Mouse (Mus musculus) CH12F3 (cell line): ENCODE measurements around the gene Suz12.
"Not testable (repeated sequence)": the region's sequence is repeated elsewhere in the genome, so short reads cannot be mapped to it uniquely, and the experiment has no call there.

Experiments used
- in situ Hi-C: fragments of 300-500 bp; cut with MboI; formaldehyde crosslinking; loops from 2 replicates; pipeline ENCODE4 v1.14.3; 2020; ENCODE audit warnings: low sequenced_read_pairs

Gene Suz12

DNA sequence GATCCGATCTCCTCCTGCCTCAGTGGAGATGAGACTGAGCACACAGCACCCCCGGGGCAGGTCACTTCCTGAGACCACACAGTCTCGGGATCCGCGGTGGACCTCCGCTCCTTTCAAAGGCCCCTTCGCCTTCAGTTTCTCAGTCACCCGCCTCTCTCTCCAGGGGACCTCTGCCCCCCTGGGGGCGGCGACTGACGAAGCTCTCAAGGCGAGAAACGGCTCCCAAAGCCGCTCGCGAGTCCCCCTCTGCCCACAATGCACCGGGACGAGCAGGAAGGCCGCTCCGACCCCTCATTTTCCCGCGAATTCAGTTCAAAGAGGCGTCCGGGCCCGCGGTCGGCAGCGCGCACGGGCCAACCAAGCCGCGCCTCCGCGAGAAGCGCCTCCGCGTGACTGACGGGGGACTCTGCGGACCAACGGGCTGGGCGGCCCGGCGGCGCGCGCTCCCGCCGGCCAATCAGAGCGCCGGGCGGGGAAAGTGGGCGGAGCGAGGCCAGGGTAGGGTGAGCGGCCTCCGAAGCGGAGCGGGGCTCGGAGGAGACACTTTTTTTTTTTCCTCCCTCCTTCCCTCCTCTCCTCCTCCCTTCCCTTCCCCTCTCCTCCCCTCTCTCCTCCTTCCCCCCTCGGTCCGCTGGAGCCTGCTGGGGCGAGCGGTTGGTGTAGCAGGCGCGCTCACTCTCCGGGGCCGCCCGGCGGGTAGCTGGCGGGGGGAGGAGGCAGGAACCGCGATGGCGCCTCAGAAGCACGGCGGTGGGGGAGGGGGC, at the start of gene Suz12:
Gene Suz12 (plus strand): TSS at position 515 of the 764 bp plus-strand sequence.
- in situ Hi-C loops: no loop called here

DNA sequence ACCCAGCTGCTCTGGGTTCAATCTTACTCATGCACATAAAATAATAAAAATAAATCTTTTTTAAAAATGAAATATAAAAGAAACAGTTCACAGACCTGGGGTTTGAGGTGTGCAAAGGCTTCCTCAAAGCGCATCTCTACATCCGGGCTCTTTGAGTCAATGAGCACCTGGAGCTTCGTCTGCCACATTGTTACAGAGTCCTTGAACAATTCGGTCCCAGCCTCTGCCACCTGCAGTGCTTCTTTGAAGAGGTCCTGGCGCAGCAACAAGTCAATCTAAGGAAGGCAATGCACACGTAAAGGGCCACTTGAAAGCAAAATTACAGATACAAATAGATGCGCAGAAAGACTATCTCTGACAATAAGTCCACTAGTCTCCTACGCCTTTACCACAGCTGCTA, 49.8 kb upstream of the Suz12 start:
- in situ Hi-C loops: no loop called here

DNA sequence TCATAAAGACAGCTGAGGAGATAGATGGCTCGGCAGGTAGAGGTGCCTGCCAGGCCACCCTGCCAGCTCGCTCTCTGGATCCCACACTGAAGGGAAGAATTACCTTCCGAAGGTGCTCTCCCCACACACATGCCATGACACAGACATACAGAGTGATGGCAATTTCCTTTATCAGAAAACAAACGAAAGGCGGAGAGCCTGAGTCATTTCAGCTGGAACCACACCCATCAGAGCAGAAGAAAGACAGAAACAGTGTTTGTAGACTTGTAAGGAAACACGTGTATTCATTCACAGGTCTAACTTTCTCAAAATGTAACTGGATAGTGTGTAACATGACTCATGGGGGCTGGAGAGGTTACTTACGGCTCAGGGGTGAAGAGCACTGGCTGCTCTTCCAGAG, 49.3 kb upstream of the Suz12 start:
- in situ Hi-C loops: no loop called here

DNA sequence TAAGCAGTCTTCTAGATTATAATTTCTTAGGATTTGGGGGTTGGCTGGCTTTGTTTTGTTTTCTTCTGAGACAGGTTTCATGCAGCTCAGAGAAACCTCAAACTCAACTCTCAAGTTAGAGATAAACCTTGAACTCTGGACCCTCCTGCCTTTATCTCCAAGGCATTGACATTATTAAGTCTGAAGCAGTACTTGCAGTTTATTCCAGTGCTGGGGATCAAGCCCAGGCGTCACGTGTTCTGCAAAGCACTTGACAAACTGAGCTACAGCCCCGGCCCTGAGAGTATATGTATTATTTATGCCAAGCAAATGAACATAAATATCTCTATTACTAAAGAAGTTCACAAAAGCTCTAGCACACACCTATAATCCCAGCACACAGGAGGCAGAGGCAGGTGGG, 45.6 kb upstream of the Suz12 start:
- in situ Hi-C loops: no loop called here

DNA sequence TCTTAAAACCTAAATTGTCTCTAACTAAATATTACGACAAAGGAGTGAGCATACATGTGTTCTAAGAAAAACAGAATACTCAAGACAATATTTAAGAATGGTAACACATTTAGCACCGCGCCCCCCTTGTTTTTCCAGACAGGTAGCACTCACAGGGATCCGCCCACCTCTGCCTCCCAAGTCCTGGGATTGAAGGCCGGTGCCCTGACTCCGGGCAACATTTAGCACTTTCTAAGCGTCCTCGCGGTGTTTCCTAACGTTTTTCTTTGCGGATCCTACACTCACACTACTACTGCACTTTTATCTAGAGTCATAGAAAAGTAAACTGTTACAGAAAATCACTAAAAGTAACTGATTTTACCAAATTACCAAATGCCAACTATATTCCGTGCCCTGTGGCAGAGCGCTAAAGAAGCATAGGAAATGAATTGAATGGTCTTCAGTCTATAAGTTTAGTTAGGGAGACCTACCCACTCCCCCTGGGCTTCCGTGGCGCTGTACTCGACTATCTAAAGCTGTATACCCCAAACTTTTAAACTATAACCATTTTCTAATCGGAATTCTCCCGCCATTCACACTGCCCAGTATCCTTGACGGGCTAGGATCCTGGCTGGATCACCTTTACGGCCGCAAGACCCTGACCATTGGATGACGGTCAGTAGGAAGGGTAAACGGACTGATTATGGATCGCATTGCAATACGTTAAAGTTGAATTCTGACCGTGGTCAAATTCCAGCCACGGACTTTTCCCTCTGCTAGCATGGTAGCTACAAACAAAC, 31.4 kb upstream of the Suz12 start:
- in situ Hi-C loops: no loop called here

DNA sequence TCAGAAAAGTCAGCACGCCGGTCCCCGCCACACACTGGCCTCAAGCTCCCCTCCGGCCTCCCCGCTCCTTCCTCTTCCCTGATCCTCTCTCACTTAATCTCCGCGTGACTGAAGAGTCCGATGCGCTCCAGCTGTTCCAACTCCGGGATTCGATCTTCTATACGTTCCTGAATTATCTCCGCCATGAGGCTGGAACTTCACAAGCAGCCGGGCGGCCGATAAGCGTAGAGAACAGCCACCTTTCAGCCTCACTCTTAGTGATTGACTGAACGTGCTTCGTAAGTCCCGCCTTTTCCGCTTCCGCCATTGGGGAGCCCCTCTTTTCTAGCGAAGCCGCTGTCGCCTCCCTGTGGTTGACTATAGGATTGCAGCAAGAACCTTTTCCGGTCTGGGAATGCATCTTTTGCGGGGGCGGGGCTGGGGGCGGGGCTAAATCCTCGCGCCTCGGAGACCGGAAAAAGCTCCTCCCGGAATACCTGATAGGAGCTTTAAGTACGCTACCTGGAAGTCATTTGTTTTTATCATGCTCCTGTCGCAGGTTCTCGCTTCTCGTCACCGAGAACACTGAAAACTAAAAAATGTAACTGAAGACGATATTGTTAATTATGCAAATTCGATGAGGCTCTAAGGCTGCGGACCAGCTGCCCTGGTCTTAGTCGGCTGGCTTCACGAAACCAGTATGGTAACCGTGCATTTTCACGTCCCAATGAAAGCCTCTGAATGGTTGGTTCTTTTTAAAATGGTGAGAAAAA, 30.6 kb upstream of the Suz12 start, which contains the start of gene Utp6:
Gene Utp6 (minus strand): TSS at position 266 of the 752 bp plus-strand sequence.
- in situ Hi-C loops: no loop called here

DNA sequence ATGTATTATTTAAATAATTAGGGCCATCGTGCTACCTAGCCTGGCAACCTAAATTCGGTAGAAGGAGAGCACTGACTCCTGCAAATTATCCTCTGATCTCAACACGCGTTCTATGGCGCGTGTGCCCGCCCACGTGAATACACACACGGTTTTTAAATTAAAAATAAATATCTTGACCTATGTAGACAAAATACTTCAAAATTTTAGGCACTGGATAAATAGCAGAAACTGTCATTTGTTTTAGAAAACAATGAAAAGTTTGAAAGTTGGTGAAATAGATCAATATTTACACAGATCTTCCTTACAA, 30.1 kb upstream of the Suz12 start:
- in situ Hi-C loops: no loop called here

DNA sequence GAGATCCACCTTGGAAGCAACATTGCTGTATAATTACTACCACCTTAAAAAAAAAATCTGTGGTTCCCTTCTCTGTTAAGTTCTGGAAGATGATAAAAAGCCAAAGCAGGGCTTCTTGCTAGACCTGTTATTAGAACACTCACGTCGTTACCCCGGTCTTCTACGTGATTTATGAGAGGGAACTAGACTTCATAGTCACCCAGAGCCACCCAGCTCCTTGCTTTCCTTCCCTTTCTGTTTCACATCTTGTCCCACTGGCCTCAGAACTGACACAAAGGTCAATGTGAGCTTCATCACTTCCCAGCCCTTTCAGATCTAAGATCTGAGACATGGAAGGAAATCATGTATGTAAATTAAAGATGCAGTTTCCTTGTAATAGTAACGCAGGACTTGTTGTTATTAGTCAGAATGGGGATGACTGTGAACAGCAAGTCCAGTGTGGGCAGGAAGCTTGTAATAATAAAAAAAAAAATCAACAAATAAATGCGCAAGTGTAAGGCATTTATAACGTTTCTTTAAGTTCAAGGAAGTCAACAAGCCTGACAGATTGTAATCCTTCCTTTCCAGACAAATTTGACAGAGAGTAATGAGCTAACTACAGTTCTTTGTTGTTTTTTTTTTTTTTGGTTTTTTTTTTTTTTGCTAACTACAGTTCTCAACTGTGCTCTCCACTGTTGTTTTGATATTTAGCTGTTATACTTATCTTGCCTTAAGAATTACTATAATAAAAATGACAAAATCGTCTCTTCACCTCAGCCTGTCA, 29.5 kb upstream of the Suz12 start:
- in situ Hi-C loops: no loop called here

DNA sequence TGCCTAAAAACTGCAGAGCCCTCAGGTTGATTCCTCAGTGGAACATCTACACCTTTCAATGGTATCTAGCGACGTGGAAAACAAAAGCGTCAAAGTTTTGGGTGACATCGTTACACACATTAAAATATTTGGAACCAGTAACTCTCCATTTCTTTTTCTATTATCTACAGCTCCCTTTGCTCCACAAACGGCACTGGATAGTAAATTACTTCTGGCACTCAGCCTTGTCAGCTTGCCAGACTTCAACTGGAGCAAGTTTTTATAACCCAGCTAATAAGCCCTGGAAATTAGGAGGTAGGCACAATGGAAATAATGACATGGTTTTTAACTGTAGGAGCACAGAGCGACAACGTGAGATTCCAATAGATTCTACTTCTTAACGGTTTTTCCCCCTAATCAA, 27.0 kb upstream of the Suz12 start:
- in situ Hi-C loops: no loop called here

DNA sequence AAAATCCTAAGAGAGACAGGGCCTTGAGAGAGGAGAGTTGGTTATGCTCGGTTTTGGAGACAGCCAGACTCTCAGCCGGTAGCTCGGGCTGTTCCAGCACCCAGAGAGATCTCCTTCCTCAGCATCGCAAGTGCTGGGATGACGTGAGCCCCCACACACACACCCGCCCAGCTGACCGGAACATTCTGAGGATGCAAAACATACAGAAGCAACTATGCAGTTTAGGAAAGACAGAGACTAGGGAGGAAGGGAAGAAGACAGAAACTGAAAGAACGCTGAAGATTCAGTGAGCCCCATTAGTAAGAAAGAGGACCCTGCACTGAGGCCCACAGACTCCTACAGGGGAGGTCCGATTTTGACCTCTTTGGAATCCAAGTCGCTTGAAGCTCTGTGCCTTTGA, 25.2 kb upstream of the Suz12 start:
- in situ Hi-C loops: no loop called here

DNA sequence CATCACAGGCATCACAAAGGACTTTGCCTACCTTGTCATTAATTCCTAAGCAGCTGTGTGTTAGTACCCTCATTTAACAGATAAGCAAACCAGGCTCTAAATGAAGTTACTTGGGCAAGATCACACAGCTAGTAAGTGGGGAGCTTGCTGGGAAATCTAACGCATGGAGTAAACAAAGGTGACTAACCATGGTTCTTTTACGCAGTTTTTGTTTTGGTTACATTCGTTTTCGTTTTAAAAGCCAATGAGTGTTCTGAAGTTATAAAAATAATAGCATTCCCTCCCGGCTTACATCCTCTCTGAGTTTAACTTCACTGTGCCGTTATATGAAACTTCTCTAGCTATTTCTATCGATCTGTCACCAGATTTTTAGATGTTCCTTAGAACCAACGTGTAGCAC, 19.8 kb upstream of the Suz12 start:
- in situ Hi-C loops: no loop called here

DNA sequence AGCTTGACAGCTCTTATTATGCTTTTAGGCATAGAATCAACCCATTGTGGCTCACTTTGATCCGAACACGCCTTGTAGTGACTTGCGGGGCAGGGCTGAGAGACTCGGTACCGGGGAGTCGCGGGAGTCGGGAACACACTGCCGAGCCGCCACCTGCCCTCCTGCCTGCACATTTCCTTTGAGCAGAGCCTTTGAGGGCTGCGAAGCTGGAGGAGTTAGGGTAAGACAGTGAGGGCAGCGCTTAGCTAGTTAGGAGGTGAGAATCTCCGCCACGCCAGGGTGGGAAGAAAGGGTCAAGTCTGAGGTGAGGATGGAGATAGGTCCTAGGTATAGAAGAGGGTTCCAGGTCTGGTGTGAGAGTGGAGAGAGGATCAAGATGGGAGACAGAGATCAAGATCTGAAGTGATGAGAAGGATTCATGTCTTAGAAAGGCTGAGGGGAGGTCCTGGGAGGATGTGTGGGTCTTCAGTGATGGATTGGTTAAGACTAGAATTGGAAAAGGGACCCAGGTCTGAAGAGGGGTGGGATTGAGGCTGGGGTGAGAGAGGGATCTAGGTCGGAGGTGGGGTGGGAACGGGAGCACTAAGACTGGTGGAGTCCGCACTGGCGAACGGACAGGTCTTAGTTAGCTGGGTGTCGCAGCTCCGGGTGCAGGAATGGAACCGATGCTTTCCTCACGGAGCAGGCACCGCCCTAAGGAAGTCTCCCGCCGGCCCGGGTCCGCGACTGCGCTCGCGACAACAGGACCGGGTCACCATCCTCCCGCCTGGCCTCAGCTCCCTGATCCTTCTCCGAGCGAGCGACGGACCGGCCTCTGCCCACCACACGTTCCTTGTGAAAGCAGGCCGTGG, 19.1 kb upstream of the Suz12 start:
- in situ Hi-C loops: no loop called here

DNA sequence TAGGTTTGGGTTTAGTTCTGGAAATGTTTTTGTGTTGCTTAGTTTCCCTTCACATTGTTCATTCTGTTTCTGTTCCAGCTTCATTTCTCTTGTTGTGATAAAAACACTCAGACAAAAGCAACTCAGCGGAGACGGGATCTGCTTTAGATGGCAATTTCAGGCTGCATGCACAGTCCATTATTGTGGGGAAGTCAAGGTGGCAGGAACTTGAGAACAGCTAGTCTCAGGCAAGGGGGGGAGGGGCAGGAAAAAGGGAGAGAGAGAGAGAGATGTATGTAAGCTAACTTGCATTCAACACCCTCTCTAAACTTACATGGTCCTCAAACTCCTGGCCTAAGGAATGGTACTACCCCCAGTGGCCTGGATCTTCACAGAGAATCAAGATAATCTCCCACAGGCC, 17.5 kb upstream of the Suz12 start:
- in situ Hi-C loops: no loop called here

DNA sequence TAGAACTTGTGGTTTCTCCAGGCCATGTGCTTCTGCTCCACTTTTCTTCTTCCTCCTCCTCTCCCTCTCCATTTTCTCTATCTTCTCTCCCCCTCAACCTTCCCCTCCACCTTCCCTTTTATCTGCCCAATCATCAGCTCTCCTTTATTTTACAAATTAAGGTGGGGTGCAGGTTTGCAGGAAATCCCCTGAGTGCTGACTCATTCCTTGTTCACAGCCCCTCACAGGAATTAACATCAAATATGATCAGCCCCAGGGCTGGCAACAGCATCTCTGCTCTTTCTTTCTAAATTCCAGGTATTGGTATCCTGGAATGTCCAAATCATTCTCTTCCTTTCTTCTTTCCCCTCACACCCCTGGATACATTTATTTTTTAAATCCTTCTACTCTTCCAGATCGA, 16.7 kb upstream of the Suz12 start:
- in situ Hi-C loops: no loop called here

DNA sequence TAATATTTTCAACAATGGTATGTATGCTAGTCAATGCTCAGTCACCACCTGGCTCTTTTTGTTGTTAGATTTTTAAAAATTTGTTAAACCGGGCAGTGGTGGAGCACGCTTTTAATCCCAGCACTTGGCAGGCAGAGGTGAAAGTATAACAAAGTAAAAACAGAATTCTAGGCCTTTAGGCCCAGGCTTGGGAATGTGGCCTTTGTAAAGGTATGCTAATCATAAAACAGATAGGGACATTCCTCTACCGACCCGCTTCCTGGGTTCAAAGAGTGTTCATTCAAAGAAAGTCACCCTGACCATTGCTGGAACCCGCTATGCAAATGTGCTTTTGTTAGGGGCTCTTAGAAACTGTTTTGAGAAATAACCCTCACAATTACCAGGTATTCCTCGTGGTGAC, 16.3 kb upstream of the Suz12 start:
- in situ Hi-C loops: not testable (repeated sequence)

DNA sequence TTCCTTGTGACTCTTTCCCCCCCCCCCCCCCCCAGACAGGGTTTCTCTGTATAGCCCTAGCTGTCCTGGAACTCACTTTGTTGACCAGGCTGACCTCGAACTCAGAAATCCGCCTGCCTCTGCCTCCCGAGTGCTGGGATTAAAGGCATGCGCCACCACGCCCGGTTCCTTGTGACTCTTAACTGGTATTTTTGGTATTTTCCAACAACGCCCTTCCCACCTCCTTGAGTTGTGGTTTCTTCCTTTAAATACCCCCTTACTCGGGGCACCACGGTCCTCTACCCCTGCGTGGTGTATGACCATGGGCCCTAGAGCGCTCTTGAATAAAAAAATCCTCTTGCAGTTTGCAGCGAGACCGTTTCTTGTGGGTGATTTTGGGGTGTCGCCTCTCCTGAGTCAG, 15.8 kb upstream of the Suz12 start:
- in situ Hi-C loops: not testable (repeated sequence)

DNA sequence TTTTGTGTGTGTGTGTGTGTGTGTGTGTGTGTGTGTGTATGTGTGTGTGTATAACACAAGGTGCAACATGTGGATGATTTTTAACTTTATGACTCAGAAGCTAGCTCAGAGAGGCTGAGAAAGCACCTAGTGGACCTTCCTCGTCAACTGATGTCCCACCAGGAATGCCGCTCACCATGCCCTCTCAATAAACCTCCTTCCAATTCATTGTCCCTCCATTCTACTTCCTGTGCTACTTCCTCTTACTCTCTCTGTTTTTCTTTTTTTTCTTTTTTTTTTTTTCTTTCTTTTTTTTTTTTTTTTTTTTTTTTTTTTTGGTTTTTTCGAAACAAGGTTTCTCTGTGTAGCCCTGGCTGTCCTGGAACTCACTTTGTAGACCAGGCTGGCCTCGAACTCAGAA, 15.2 kb upstream of the Suz12 start:
- in situ Hi-C loops: not testable (repeated sequence)

DNA sequence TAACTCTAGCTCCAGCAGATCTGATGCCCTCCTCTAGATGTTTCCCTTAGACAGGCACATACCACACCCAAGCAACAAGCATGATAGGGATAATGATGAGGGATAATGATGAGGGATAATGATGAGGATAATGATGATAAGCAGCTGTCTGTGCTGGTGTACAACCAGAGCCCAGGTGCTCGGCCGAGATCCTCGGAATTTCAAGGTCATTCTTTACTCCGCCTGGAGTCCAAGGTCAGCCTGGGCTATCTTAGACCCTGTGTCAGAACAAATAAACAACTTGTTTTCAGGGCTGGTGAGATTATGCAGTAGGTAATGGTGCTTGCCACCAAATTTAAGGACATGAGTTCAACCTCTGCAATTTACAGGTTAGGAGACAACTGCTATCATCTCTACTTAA, 6.0 kb upstream of the Suz12 start:
- in situ Hi-C loops: no loop called here

DNA sequence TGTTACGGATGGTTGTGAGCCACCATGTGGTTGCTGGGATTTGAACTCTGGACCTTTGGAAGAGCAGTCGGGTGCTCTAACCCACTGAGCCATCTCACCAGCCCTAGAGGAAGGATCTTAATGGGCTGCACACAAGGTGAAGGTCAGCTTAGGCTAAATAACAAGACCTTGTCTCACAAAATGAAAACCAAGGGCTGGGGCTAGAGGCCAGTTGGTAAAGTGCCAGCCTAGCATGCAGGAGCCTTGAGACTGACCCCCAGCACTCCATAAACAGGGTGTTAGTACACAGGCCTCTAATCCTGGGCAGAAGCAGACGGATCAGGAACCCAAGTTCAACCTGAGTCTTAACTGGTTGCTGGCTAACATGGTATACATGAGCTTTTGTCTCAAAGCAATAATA, 5.0 kb upstream of the Suz12 start:
- in situ Hi-C loops: no loop called here

DNA sequence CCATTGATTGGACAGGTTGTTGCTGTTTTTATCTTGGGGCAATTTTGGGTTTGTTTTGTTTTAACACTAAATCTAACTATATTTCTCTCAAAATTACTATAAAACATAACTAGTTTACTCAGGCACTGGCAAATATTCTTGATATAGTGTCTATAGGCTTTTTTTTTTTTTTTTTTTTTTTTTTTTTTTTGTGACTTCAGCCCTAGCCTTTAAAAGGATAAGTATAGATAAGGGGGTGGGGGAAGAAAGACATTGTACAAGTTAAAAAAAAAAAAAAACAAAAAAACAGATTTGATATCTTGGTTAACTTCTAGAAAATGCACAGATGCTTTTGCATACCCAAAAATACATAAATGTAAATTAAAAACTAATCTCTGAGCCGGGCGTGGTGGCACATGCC, 2.8 kb upstream of the Suz12 start:
- in situ Hi-C loops: no loop called here
